Comparison of ENCODE assay signal across 7 mouse cellular contexts in the genomic region with DNA sequence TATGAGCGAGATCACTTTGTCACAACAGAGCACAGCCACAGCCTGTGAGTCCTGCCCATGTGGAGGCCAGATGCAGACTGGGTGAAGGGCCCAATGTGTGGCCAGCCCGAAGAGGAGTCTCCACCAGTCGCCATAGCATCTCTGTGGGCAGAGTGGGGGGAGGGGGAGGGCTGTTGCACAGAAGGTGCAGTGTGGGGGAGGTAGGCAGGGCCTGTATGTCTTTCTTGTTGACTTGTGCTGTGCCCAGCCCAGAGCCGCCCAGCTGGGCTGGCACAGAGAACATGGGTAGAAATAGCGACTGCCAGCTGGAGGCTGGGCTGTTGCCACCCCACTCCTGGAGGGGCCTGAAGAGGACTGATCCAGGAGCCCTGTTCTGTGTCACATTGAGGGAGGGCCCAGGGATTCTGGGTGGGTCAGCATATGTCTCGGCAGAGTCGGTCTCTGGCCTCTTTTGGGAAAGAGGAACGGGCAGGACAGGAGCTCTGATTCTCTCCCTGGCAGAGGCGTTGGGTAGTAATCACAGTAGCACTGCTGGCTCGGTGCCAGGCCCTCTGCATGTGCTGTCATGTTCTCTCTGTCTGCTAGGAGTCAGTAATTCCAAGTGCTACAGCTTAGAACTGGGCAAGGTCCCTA. TPM values are rescaled to one million over a fixed set of nuclear protein-coding genes. Genes with fewer than 3 reads are reported as not detected.
DNase-seq lines count a peak whose midpoint lies in the region; ATAC-seq lines count a peak whose summit lies in the region.

No protein-coding gene starts in this region.

- intact Hi-C loops in left cerebral cortex, postnatal 14 days (cut with DNase I): no loop called here

- no peaks in the 10 kb centered on the region for H3K27me3 ChIP-seq in embryonic facial prominence, embryonic 10.5 days (replicated peaks; ENCODE audit: low read depth, poor library complexity, severe bottlenecking)
- no peaks in the 10 kb centered on the region for H3K27me3 ChIP-seq in intestine, embryonic 16.5 days (replicated peaks; ENCODE audit: control insufficient read depth, insufficient read depth, low read length)

- H3K4me3 ChIP-seq in embryonic facial prominence, embryonic 10.5 days: no peak overlapping the region
- no peak overlapping the region for H3K4me3 ChIP-seq in intestine, embryonic 16.5 days (ENCODE audit: low read length)

- H3K9ac ChIP-seq in intestine, embryonic 16.5 days (ENCODE audit: low read depth, low read length): peak overlapping the region; percentile 15; the same call in 1 of the 2 replicates

- no peaks in the 10 kb centered on the region for H3K9me3 ChIP-seq in embryonic facial prominence, embryonic 10.5 days
- no peaks in the 10 kb centered on the region for H3K9me3 ChIP-seq in intestine, embryonic 16.5 days (ENCODE audit: control insufficient read depth, low read length)

- H3K36me3 ChIP-seq in embryonic facial prominence, embryonic 10.5 days (replicated peaks): peaks cover 37% of the 10 kb centered on the region
- H3K36me3 ChIP-seq in intestine, embryonic 16.5 days (ENCODE audit: control insufficient read depth, insufficient read depth, low read length): no peaks in the 10 kb centered on the region

- no peak overlapping the region for H3K4me2 ChIP-seq in intestine, embryonic 16.5 days (ENCODE audit: low read depth, low read length)

- peak; percentile 83 to 90 for DNase-seq in adrenal gland, postnatal 36 days
- peak; percentile 41 for DNase-seq in embryonic facial prominence, embryonic 10.5 days (ENCODE audit: low spot score)
- DNase-seq in heart, adult 11 months: peak; percentile 97
- DNase-seq in left cerebral cortex, postnatal 14 days (ENCODE audit: low spot score in 2 of 2): peak; percentile 87 to 95
- peak; percentile 29 for DNase-seq in neural tube, embryonic 10.5 days (ENCODE audit: extremely low spot score, low spot score)
- peak; percentile 82 for DNase-seq in urinary bladder, postnatal 25 days (ENCODE audit: low spot score)

- H3K27ac ChIP-seq in embryonic facial prominence, embryonic 10.5 days (replicated peaks): peak overlapping the region; percentile 36
- H3K27ac ChIP-seq in intestine, embryonic 16.5 days (ENCODE audit: low read length): peak overlapping the region; percentile 76

- peak; percentile 27; the same call in 1 of the 2 replicates for ATAC-seq in intestine, embryonic 16.5 days

- 62% methylated on average over 10 of the region's 10 CpGs for WGBS in embryonic facial prominence, embryonic 10.5 days
- 33% methylated on average over 10 of the region's 10 CpGs for WGBS in intestine, embryonic 16.5 days

- H3K4me1 ChIP-seq in embryonic facial prominence, embryonic 10.5 days: peaks cover 74% of the 10 kb centered on the region
- peaks cover 37% of the 10 kb centered on the region for H3K4me1 ChIP-seq in intestine, embryonic 16.5 days (ENCODE audit: control insufficient read depth, insufficient read depth, low read length)

RNA-seq across cellular contexts. Expression of gene Ncs1, which starts 18.2 kb away (rescaled TPM):
- total RNA-seq in adrenal gland, postnatal 36 days (2021): 1 to 10 TPM; 3.9 to 7.8 TPM
- 66.0 and 66.5 TPM in 2 replicates for polyA plus RNA-seq in embryonic facial prominence, embryonic 10.5 days (2016; fragmentation: Nextera tagmentation; extraction: Ambion mirVana)
- 18.3 and 18.7 TPM in 2 replicates for polyA plus RNA-seq in intestine, embryonic 16.5 days (2015; fragmentation: Nextera tagmentation; extraction: Ambion mirVana)
- 100 to 1,000 TPM; 159 to 160 TPM for total RNA-seq in left cerebral cortex, postnatal 14 days (2021)

RNA-seq across cellular contexts. Expression of gene Hmcn2, which starts 50.4 kb away (rescaled TPM):
- 1 to 10 TPM; 1.7 to 1.9 TPM for total RNA-seq in adrenal gland, postnatal 36 days (2021)
- 0.15 TPM in 1 of 2 replicates, not detected in the other for polyA plus RNA-seq in embryonic facial prominence, embryonic 10.5 days (2016; fragmentation: Nextera tagmentation; extraction: Ambion mirVana)
- polyA plus RNA-seq in intestine, embryonic 16.5 days (2015; fragmentation: Nextera tagmentation; extraction: Ambion mirVana): 4.1 and 4.7 TPM in 2 replicates
- total RNA-seq in left cerebral cortex, postnatal 14 days (2021): under 1 TPM; 0.32 to 0.62 TPM

Comparison
In these comparisons a context has a peak if more than half of its experiments do, and no peak if none do; other contexts are left out.
1. DNase-seq: peak in every context shown above with its lines; median percentile 97 in heart, adult 11 months; 91 in left cerebral cortex, postnatal 14 days; 86 in adrenal gland, postnatal 36 days; 82 in urinary bladder, postnatal 25 days; 41 in embryonic facial prominence, embryonic 10.5 days; 29 in neural tube, embryonic 10.5 days.
2. RNA of gene Ncs1, which starts 18.2 kb away (total RNA-seq): 159 to 160 TPM in left cerebral cortex, postnatal 14 days; 3.9 to 7.8 TPM in adrenal gland, postnatal 36 days; every median in the first group is over 10 times any median in the second.